ENCODE assay signal across 10 mouse cellular contexts in the genomic region with DNA sequence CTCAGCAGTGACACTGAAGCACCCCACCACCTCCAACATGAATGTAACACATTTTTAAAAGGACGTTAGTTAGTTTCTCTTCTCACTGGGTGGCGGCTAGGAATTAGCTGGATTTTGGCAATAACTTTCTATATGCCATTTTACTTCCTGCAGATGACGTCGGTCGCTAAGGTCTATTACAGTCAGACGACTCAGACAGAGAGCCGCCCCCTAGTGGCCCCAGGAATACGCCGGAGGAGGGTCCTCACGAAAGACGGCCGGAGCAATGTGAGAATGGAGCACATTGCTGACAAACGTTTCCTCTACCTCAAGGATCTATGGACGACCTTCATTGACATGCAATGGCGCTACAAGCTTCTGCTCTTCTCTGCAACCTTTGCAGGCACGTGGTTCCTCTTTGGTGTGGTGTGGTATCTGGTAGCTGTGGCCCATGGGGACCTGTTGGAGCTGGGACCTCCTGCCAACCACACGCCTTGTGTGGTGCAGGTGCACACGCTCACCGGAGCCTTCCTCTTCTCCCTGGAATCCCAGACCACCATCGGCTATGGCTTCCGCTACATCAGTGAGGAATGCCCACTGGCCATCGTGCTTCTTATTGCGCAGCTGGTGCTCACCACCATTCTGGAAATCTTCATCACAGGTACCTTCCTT. TPM values are rescaled to one million over a fixed set of nuclear protein-coding genes. Genes with fewer than 3 reads are reported as not detected.
DNase-seq lines count a peak whose midpoint lies in the region; ATAC-seq and TF ChIP-seq lines count a peak whose summit lies in the region.
"Had no signal": no experiment of that assay in that cellular context is flagged by ENCODE, and none has a peak within 500 bp of the region (broad histone marks: within the 10 kb centered on the region; RNA-seq: fewer than 3 reads in every experiment).

No protein-coding gene starts in this region.

- DNase-seq in cerebellum, postnatal 14 days, result peak; percentile 62 to 80
- no peak for DNase-seq in cerebellum, adult 9-11 months
- DNase-seq in embryonic facial prominence, embryonic 11.5 days (ENCODE audit: low spot score), result peak; percentile 79
- DNase-seq in liver, embryonic 14.5 days (ENCODE audit: low read depth in 3 of 3, low spot score in 3 of 3), result no peak
- DNase-seq in neural tube, embryonic 10.5 days (ENCODE audit: extremely low spot score, low spot score), result peak; percentile 63
- peak; percentile 94 for DNase-seq in thymus, postnatal 4 days

- TF ChIP-seq POLR2A in ES-Bruce4 (IDR thresholded peaks at IDR 0.05; ENCODE audit: insufficient read depth, low read length), result no peak

- no peak overlapping the region for H3K27ac ChIP-seq in ES-Bruce4 (ENCODE audit: insufficient read depth, low read length)
- no peak overlapping the region for H3K27ac ChIP-seq in embryonic facial prominence, embryonic 11.5 days (replicated peaks; ENCODE audit: low read depth, low read length)
- H3K27ac ChIP-seq in hindbrain, embryonic 13.5 days, result no peak overlapping the region
- no peak overlapping the region for H3K27ac ChIP-seq in liver, embryonic 14.5 days

- WGBS in embryonic facial prominence, embryonic 11.5 days, result 30% methylated on average over 23 of the region's 23 CpGs
- 27% methylated on average over 23 of the region's 23 CpGs for WGBS in hindbrain, embryonic 13.5 days
- 32% methylated on average over 23 of the region's 23 CpGs for WGBS in liver, embryonic 14.5 days (ENCODE audit: insufficient replicate concordance)

- H3K4me3 ChIP-seq in ES-Bruce4 (ENCODE audit: low read depth, low read length), result peak overlapping the region; percentile 69
- no peak overlapping the region for H3K4me3 ChIP-seq in embryonic facial prominence, embryonic 11.5 days (ENCODE audit: low read depth, low read length)
- no peak overlapping the region for H3K4me3 ChIP-seq in hindbrain, embryonic 13.5 days
- H3K4me3 ChIP-seq in liver, embryonic 14.5 days (ENCODE audit: insufficient read depth in 1 of 2, low read depth in 2 of 2, low read length in 2 of 2), result no peak overlapping the region; a peak in 1 of 4 replicates
- H3K4me3 ChIP-seq: megakaryocyte, embryonic 14.5 days had no signal

- no peaks in the 10 kb centered on the region for H3K27me3 ChIP-seq in ES-Bruce4 (ENCODE audit: control insufficient read depth, insufficient read depth, low read length, poor library complexity, severe bottlenecking)
- peaks cover 3% of the 10 kb centered on the region; the same call in 1 of the 2 replicates for H3K27me3 ChIP-seq in embryonic facial prominence, embryonic 11.5 days (ENCODE audit: control insufficient read depth, insufficient read depth, low read length)
- no peaks in the 10 kb centered on the region for H3K27me3 ChIP-seq in hindbrain, embryonic 13.5 days
- no peaks in the 10 kb centered on the region for H3K27me3 ChIP-seq in liver, embryonic 14.5 days (ENCODE audit: control insufficient read depth, insufficient read depth, low read length)
- H3K27me3 ChIP-seq: Patski had no signal

- no peaks in the 10 kb centered on the region for H3K36me3 ChIP-seq in ES-Bruce4 (ENCODE audit: control insufficient read depth, insufficient read depth, low read length, poor library complexity, severe bottlenecking)
- H3K36me3 ChIP-seq in embryonic facial prominence, embryonic 11.5 days (replicated peaks; ENCODE audit: control insufficient read depth, insufficient read depth, low read depth, low read length), result no peaks in the 10 kb centered on the region
- H3K36me3 ChIP-seq in hindbrain, embryonic 13.5 days, result no peaks in the 10 kb centered on the region; the same call in 1 of the 2 replicates
- no peaks in the 10 kb centered on the region for H3K36me3 ChIP-seq in liver, embryonic 14.5 days (replicated peaks; ENCODE audit: control insufficient read depth, insufficient read depth, low read depth)

- TF ChIP-seq CTCF in ES-Bruce4 (IDR thresholded peaks at IDR 0.05; ENCODE audit: low read depth, low read length), result peak; percentile 67
- peak; percentile 69 for TF ChIP-seq CTCF in liver, embryonic 14.5 days (IDR thresholded peaks at IDR 0.05; ENCODE audit: low read depth)

- H3K9ac ChIP-seq in ES-Bruce4 (ENCODE audit: low read depth, poor library complexity, severe bottlenecking), result 0 out of 2 replicates have a peak overlapping the region, but pooled peaks have one; percentile 4
- H3K9ac ChIP-seq in embryonic facial prominence, embryonic 11.5 days (replicated peaks; ENCODE audit: low read length), result no peak overlapping the region
- H3K9ac ChIP-seq in hindbrain, embryonic 13.5 days, result no peak overlapping the region
- no peak overlapping the region for H3K9ac ChIP-seq in liver, embryonic 14.5 days (replicated peaks)

- H3K4me1 ChIP-seq in ES-Bruce4 (ENCODE audit: control insufficient read depth, insufficient read depth, low read length), result no peaks in the 10 kb centered on the region
- H3K4me1 ChIP-seq in embryonic facial prominence, embryonic 11.5 days (ENCODE audit: control insufficient read depth, insufficient read depth, low read length), result no peaks in the 10 kb centered on the region
- H3K4me1 ChIP-seq in hindbrain, embryonic 13.5 days (replicated peaks), result 0 out of 2 replicates have a peak, but pooled peaks cover 7% of the 10 kb centered on the region
- peaks cover 0 to 5% of the 10 kb centered on the region in 2 experiments; a peak in 1 of 4 replicates for H3K4me1 ChIP-seq in liver, embryonic 14.5 days (replicated peaks; ENCODE audit: control insufficient read depth in 2 of 2, insufficient read depth in 2 of 2, low read length in 1 of 2)

- H3K9me3 ChIP-seq in ES-Bruce4 (replicated peaks; ENCODE audit: control insufficient read depth, insufficient read depth, low read length, poor library complexity, severe bottlenecking), result no peaks in the 10 kb centered on the region
- no peaks in the 10 kb centered on the region for H3K9me3 ChIP-seq in embryonic facial prominence, embryonic 11.5 days (replicated peaks; ENCODE audit: control insufficient read depth, low read length)
- no peaks in the 10 kb centered on the region for H3K9me3 ChIP-seq in hindbrain, embryonic 13.5 days
- no peaks in the 10 kb centered on the region for H3K9me3 ChIP-seq in liver, embryonic 14.5 days (ENCODE audit: control insufficient read depth, low read length)
- H3K9me3 ChIP-seq: megakaryocyte, embryonic 14.5 days had no signal

- no peak for ATAC-seq in embryonic facial prominence, embryonic 11.5 days (replicated peaks; ENCODE audit: insufficient number of reproducible peaks, low FRiP score, low TSS enrichment, low read depth)
- peak; percentile 37; the same call in 1 of the 2 replicates for ATAC-seq in hindbrain, embryonic 13.5 days (ENCODE audit: low FRiP score)
- ATAC-seq in liver, embryonic 14.5 days (ENCODE audit: insufficient read depth), result no peak
- ATAC-seq: Patski had no signal

- H3K4me2 ChIP-seq in embryonic facial prominence, embryonic 11.5 days (ENCODE audit: low read depth, low read length), result no peak overlapping the region
- peak overlapping the region; percentile 34 for H3K4me2 ChIP-seq in hindbrain, embryonic 13.5 days
- H3K4me2 ChIP-seq in liver, embryonic 14.5 days (ENCODE audit: low read depth), result peak overlapping the region; percentile 28

- TF ChIP-seq EP300 in ES-Bruce4 (IDR thresholded peaks at IDR 0.05; ENCODE audit: insufficient read depth, low read depth, low read length), result no peak
- no peak for TF ChIP-seq EP300 in liver, embryonic 14.5 days (IDR thresholded peaks at IDR 0.05; ENCODE audit: low read depth)

RNA-seq across cellular contexts. Expression of a gene that starts 7.5 kb away (rescaled TPM):
- polyA plus RNA-seq in ES-Bruce4 (2011; ENCODE audit: insufficient read depth, insufficient read length, low read depth, missing spikeins), result 19.9 and 21.2 TPM in 2 replicates
- 11.4 and 12.3 TPM in 2 replicates for polyA plus RNA-seq in embryonic facial prominence, embryonic 11.5 days (2014; fragmentation: Nextera tagmentation; extraction: Ambion mirVana)
- 4.7 and 4.9 TPM in 2 replicates for polyA plus RNA-seq in hindbrain, embryonic 13.5 days (2015; fragmentation: Nextera tagmentation; extraction: Ambion mirVana)
- polyA plus RNA-seq in liver, embryonic 14.5 days (2012; rRNA removed), result 3.8 and 4.1 TPM in 2 replicates
- polyA plus RNA-seq in liver, embryonic 14.5 days (2014; fragmentation: Nextera tagmentation; extraction: Ambion mirVana), result 2.3 and 2.6 TPM in 2 replicates

RNA-seq across cellular contexts. Expression of a gene that starts 27.9 kb away (rescaled TPM):
- polyA plus RNA-seq in ES-Bruce4 (2011; ENCODE audit: insufficient read depth, insufficient read length, low read depth, missing spikeins), result 1.0 and 1.3 TPM in 2 replicates
- 0.07 and 0.11 TPM in 2 replicates for polyA plus RNA-seq in embryonic facial prominence, embryonic 11.5 days (2014; fragmentation: Nextera tagmentation; extraction: Ambion mirVana)
- polyA plus RNA-seq in hindbrain, embryonic 13.5 days (2015; fragmentation: Nextera tagmentation; extraction: Ambion mirVana), result 1.6 and 1.7 TPM in 2 replicates
- 0.17 and 0.18 TPM in 2 replicates for polyA plus RNA-seq in liver, embryonic 14.5 days (2012; rRNA removed)
- 0.04 and 0.08 TPM in 2 replicates for polyA plus RNA-seq in liver, embryonic 14.5 days (2014; fragmentation: Nextera tagmentation; extraction: Ambion mirVana)

RNA-seq across cellular contexts. Expression of a gene that starts 39.8 kb away (rescaled TPM):
- polyA plus RNA-seq in ES-Bruce4 (2011; ENCODE audit: insufficient read depth, insufficient read length, low read depth, missing spikeins), result not detected in 2 replicates
- 0.54 and 0.65 TPM in 2 replicates for polyA plus RNA-seq in embryonic facial prominence, embryonic 11.5 days (2014; fragmentation: Nextera tagmentation; extraction: Ambion mirVana)
- polyA plus RNA-seq in hindbrain, embryonic 13.5 days (2015; fragmentation: Nextera tagmentation; extraction: Ambion mirVana), result 2.2 and 2.5 TPM in 2 replicates
- 0.02 and 0.05 TPM in 2 replicates for polyA plus RNA-seq in liver, embryonic 14.5 days (2012; rRNA removed)
- polyA plus RNA-seq in liver, embryonic 14.5 days (2014; fragmentation: Nextera tagmentation; extraction: Ambion mirVana), result not detected in 2 replicates

Comparison
In these comparisons a context has a peak if more than half of its experiments do, and no peak if none do; other contexts are left out.
1. DNase-seq: peak in cerebellum, postnatal 14 days (2 of 2), embryonic facial prominence, embryonic 11.5 days (single experiment), neural tube, embryonic 10.5 days (single experiment) and thymus, postnatal 4 days (single experiment); none in cerebellum, adult 9-11 months (single experiment) and liver, embryonic 14.5 days (0 of 3).